Mouse (Mus musculus): ENCODE results near the gene Mpo.

DNA sequence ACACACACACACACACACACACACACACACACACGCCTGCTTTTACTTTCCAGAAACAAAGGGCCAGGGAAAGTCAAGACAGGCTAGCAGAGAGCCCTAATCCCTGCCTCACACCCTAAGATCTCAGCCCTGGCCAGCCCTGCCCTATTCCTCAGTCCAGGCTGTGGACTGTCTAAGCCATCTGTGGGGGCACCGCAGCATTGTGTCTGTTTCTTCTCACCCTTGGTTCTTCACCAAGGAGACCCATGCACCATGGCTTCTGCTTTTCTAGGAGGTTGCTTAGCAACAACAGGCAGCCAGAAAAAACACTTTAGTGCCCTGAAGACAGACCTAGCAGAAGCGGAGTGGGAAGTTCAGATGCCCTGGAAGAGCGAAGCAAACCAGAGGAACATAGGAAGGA lies 18.0 kb downstream of the Mpo start:
- TF ChIP-seq CTCF (IDR thresholded peaks at IDR 0.05) (no peak), EP300 (IDR thresholded peaks at IDR 0.05; ENCODE audit: insufficient read depth, low read depth, low read length) (no peak), POLR2A (IDR thresholded peaks at IDR 0.05; ENCODE audit: insufficient read depth, low read depth, low read length) (no peak)

Measured in heart, adult 2 months (tissue).